Mouse (Mus musculus) CD4-positive, CD25-positive, alpha-beta regulatory T cell, adult 2 months (primary cell): Measurements from ENCODE around the gene Scfd2.

Source experiments
- DNase-seq: peaks from one replicate; pipeline ENCODE4 v3.0.0-alpha.2; 2012; ENCODE audit warnings: low read depth, low spot score

The Scfd2 gene

GRCm38 (mm10) chr5:74311865-74312264, 219.7 kb downstream of the Scfd2 start:
- DNase-seq = no peak

- peak; percentile 59 for DNase-seq
Observed at GRCm38 (mm10) chr5:74311200-74311825, 220.2 kb downstream of the Scfd2 start.

- DNase-seq = no peak
Observed at GRCm38 (mm10) chr5:74310101-74310500, 221.5 kb downstream of the Scfd2 start.

GRCm38 (mm10) chr5:74307242-74307641, 224.3 kb downstream of the Scfd2 start:
- no peak for DNase-seq

GRCm38 (mm10) chr5:74305533-74306189, 225.9 kb downstream of the Scfd2 start:
- no peak for DNase-seq

GRCm38 (mm10) chr5:74304767-74305166, 226.8 kb downstream of the Scfd2 start:
- no peak for DNase-seq

- no peak for DNase-seq
Observed at GRCm38 (mm10) chr5:74302331-74302730, 229.2 kb downstream of the Scfd2 start.

GRCm38 (mm10) chr5:74301443-74301842, 230.1 kb downstream of the Scfd2 start:
- no peak for DNase-seq

GRCm38 (mm10) chr5:74300931-74301330, 230.6 kb downstream of the Scfd2 start:
- no peak for DNase-seq

- no peak for DNase-seq
Observed at GRCm38 (mm10) chr5:74300140-74300539, 231.4 kb downstream of the Scfd2 start.

GRCm38 (mm10) chr5:74297113-74297512, 234.4 kb downstream of the Scfd2 start:
- DNase-seq = peak; percentile 33

- DNase-seq = no peak
Observed at GRCm38 (mm10) chr5:74296096-74296495, 235.5 kb downstream of the Scfd2 start.

GRCm38 (mm10) chr5:74293513-74293912, 238.0 kb downstream of the Scfd2 start:
- no peak for DNase-seq

GRCm38 (mm10) chr5:74292050-74292449, 239.5 kb downstream of the Scfd2 start:
- DNase-seq = peak; percentile 23

- DNase-seq = no peak
Observed at GRCm38 (mm10) chr5:74291575-74291974, 240.0 kb downstream of the Scfd2 start.

GRCm38 (mm10) chr5:74289957-74290356, 241.6 kb downstream of the Scfd2 start:
- no peak for DNase-seq

- DNase-seq = no peak
Observed at GRCm38 (mm10) chr5:74288206-74288605, 243.4 kb downstream of the Scfd2 start.

- no peak for DNase-seq
Observed at GRCm38 (mm10) chr5:74286301-74286700, 245.3 kb downstream of the Scfd2 start.

GRCm38 (mm10) chr5:74285764-74286163, 245.8 kb downstream of the Scfd2 start:
- no peak for DNase-seq

GRCm38 (mm10) chr5:74285289-74285688, 246.3 kb downstream of the Scfd2 start:
- no peak for DNase-seq

- DNase-seq = peak; percentile 39
Observed at GRCm38 (mm10) chr5:74283545-74283944, 248.0 kb downstream of the Scfd2 start.

- no peak for DNase-seq
Observed at GRCm38 (mm10) chr5:74281480-74281879, 250.1 kb downstream of the Scfd2 start.

GRCm38 (mm10) chr5:74279673-74280072, 251.9 kb downstream of the Scfd2 start:
- DNase-seq = no peak
